In the genomic region with DNA sequence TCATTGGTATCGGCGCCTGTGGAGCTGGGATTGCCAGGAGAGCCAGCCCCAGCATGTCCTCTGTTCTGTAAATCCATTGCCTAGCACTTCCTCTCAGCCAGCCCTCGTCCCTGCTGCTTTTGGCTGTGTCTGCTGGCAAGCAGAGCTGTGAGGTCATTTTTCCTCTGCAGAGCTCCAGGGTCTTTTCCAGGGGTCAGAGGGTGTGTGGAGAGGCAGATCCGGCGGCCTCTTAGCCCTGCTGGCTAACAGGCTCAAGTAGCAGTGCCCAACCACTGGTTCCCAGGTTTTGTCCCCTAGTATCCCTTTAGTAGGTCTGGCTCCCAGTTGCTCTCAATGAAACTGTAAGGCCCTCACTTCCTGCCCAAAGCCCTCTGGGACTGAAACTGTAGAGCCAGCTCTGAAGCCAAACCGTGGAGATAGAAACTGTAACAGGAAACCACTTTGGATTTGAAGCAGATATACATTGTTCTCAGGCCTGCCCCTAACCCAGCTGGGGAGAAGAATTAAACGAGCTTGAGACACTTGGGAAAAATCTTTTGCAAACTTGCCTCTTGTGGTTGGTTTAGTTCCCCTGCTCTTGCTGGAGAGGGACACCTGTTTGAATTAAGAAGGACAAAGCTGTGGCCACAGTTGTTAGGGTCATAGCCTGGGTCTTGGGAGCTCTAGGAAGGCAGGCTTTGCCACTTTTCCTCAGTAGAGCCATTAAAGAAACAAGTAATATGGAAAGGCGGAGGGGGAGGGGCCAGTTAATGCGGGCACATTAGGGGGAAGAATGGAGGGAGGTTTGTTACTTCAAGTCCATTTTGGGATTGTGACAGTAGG, we compare ENCODE assay signal across 8 mouse cellular contexts.
DNase-seq lines count a peak whose midpoint lies in the region; ATAC-seq and TF ChIP-seq lines count a peak whose summit lies in the region.

No protein-coding gene starts in this region.

- peaks cover 27% of the 10 kb centered on the region for H3K4me1 ChIP-seq in embryonic facial prominence, embryonic 13.5 days
- peaks cover 21 to 28% of the 10 kb centered on the region in 2 experiments for H3K4me1 ChIP-seq in heart, embryonic 14.5 days (ENCODE audit: control insufficient read depth in 2 of 2, insufficient read depth in 2 of 2, low read length in 2 of 2)

- no peak for DNase-seq in layer of hippocampus, adult 2 months (ENCODE audit: low spot score in 2 of 2)
- DNase-seq in layer of hippocampus, adult 9-11 months = no peak
- peak; percentile 71 for DNase-seq in kidney, postnatal 10 days
- DNase-seq in right cerebral cortex, postnatal 25 days = no peak
- no peak for DNase-seq in layer of hippocampus, adult 11-12 months (ENCODE audit: low spot score)

- no peak for TF ChIP-seq CTCF in layer of hippocampus, adult 2 months (conservative IDR thresholded peaks at IDR 0.05)

- no peak overlapping the region for H3K4me3 ChIP-seq in layer of hippocampus, adult 2 months
- no peak overlapping the region for H3K4me3 ChIP-seq in embryonic facial prominence, embryonic 13.5 days
- H3K4me3 ChIP-seq in heart, embryonic 14.5 days (ENCODE audit: control insufficient read depth in 1 of 2, insufficient read depth in 1 of 2, low read depth in 1 of 2, low read length in 2 of 2) = no peak overlapping the region

- peak overlapping the region; percentile 32; the same call in 1 of the 2 replicates for H3K27ac ChIP-seq in layer of hippocampus, adult 2 months
- peak overlapping the region; percentile 88 for H3K27ac ChIP-seq in embryonic facial prominence, embryonic 13.5 days
- H3K27ac ChIP-seq in heart, embryonic 14.5 days (replicated peaks in 1 of 2; ENCODE audit: control insufficient read depth in 1 of 2, insufficient read depth in 1 of 2, low read depth in 2 of 2, low read length in 2 of 2) = peak overlapping the region; percentile 82

- no peaks in the 10 kb centered on the region for H3K27me3 ChIP-seq in embryonic facial prominence, embryonic 13.5 days
- no peaks in the 10 kb centered on the region for H3K27me3 ChIP-seq in heart, embryonic 14.5 days (ENCODE audit: control insufficient read depth, insufficient read depth, low read length)

- H3K4me2 ChIP-seq in embryonic facial prominence, embryonic 13.5 days = peak overlapping the region; percentile 28; the same call in 1 of the 2 replicates
- H3K4me2 ChIP-seq in heart, embryonic 14.5 days (ENCODE audit: low read length) = no peak overlapping the region

- no peaks in the 10 kb centered on the region for H3K36me3 ChIP-seq in embryonic facial prominence, embryonic 13.5 days
- no peaks in the 10 kb centered on the region for H3K36me3 ChIP-seq in heart, embryonic 14.5 days (ENCODE audit: control insufficient read depth, insufficient read depth, low read length)

- no peaks in the 10 kb centered on the region for H3K9me3 ChIP-seq in embryonic facial prominence, embryonic 13.5 days
- no peaks in the 10 kb centered on the region for H3K9me3 ChIP-seq in heart, embryonic 14.5 days (ENCODE audit: control insufficient read depth, low read length)

- WGBS in embryonic facial prominence, embryonic 13.5 days = 21% methylated on average over 9 of the region's 9 CpGs
- WGBS in heart, embryonic 14.5 days = 39% methylated on average over 9 of the region's 9 CpGs

- no peak for ATAC-seq in embryonic facial prominence, embryonic 13.5 days (ENCODE audit: insufficient number of reproducible peaks, insufficient read depth, low FRiP score, low TSS enrichment, low read depth)
- ATAC-seq in heart, embryonic 14.5 days (ENCODE audit: insufficient number of reproducible peaks, insufficient read depth, low FRiP score, low read depth) = peak; percentile 82
- peak; percentile 28; the same call in 1 of the 2 replicates for ATAC-seq in megakaryocyte, adult 5-6 weeks (ENCODE audit: poor library complexity, severe bottlenecking)

- 0 out of 2 replicates have a peak overlapping the region, but pooled peaks have one; percentile 32 for H3K9ac ChIP-seq in embryonic facial prominence, embryonic 13.5 days
- H3K9ac ChIP-seq in heart, embryonic 14.5 days (ENCODE audit: low read length) = peak overlapping the region; percentile 41; the same call in 1 of the 2 replicates

Comparison
In these comparisons a context has a peak if more than half of its experiments do, and no peak if none do; other contexts are left out.
1. H3K27ac ChIP-seq: peak in every context shown above with its lines; median percentile 88 in embryonic facial prominence, embryonic 13.5 days; 82 in heart, embryonic 14.5 days; 32 in layer of hippocampus, adult 2 months.